Mouse (Mus musculus) c-Kit-positive CD71-positive TER-119-negative erythroid progenitor cells, embryonic 14.5 days (primary cell): ENCODE data around the gene Mrgpre.
A peak's percentile ranks its signal among the peaks of the same experiment; 100 is the strongest.

ENCODE experiments used
- DNase-seq: peaks from one replicate; pipeline ENCODE4 v3.0.0-alpha.2; 2013; ENCODE audit warnings: low read depth

Mrgpre gene

DNA sequence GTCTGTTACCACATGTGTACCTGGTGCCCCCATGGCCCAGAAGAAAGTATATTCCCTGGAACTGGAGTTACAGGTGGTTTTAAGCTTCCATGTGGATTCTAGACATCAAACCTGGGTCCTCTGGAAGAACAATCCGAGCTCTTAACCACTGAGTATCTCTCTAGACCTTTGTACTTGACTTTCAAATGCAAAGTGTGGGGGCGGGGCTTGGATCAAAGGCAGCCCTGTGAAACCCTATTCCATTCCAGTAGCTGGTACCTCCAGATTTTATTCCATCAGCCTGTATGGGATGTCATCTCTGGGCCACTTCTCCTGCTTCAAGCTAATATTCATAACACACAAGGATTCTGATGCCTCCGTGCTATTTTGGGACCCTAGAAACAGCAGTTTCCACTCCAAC lies 8.2 kb downstream of the Mrgpre start:
- DNase-seq = no peak

DNA sequence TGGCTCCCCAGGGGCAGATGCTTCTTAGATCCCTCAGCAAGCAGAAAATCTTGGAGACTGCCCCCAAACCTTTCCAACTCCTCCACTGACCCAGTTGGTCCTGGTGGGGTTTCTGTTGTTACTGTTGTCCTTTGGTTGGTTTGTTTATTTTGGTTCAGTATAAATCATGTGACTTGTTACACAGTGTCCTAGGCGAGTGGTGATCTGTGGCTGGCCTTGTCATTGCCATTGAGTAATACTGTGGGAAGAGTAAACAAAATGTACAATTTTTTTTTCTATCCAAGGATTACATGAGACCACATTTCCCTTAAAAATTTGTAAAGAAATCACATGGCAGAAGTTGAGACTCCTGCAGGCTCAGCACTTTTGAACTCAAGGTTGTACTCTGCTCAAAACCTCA lies 14.8 kb downstream of the Mrgpre start:
- no peak for DNase-seq

DNA sequence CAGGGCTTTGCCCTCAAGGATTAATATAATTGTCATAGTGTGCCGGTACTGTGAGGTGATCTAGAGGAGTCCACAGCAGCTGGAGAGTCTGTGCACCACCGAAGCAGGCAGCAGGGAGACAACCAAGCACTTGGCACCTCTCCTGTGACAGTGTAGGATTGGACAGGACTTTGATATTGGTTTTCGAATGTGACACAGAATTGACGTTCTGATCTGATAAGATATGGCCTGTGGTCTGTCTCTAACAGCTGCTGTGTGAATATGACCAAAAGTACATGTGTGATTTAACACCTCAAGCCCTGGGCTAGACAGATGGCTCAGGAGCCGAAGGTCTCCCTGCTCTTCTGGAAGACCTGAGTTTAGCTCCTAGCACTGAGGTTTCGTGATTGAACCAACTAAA lies 16.0 kb downstream of the Mrgpre start:
- DNase-seq = no peak

DNA sequence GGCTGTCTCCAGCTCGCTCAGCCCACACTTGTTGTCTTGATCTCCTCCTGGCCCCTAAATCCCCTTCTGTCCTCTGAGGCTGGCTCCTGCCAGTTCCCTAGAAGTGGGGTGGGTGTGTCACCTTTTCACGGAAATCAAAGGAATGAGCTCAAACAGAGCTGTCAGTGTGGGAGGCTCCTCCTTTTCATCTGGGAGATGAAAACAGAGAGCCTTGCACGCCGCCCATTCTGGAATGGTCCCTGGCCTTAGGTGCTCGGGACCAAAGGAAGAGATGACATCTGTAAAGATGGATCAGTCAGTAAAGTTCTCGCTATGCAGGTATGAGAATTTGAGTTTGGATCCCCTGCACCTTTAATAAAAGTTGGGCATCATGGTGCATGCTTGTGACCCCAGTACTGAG lies 17.4 kb downstream of the Mrgpre start, which contains the start of gene Mrgprg:
Gene Mrgprg, minus strand, starts transcription at position 101 of the 400 bp plus-strand sequence.
- no peak for DNase-seq

DNA sequence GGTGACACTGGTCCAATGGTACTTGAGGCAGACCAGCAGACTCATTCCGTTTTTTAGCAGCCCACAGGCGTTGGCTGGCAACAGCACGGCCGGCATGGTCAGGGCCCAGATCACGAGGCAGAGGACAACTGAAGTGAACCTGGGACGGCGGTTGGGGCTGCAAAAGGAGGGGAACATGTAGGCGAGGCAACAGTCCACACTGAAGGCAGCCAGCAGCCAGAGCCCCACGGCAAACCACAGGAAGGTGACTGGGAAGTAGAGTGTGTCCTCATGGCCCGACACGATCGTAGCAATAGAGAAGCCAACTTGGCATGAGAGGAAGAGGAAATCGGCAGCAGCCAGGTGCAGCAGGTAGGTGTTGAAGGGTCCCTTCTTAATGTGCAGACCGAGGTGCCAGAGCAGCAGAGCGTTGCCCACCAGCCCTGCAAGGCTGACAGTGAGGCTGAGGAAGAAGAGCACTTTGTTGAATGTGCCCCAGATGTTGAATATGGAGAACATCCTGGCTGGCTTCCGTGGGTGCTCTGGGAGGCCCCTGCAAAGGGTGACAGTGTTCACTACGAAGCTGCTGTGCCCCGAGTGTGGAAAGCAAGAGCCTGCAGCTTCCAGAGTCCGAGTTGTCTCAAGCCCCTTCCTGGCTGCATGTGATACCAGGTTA lies 19.3 kb downstream of the Mrgpre start:
- no peak for DNase-seq

DNA sequence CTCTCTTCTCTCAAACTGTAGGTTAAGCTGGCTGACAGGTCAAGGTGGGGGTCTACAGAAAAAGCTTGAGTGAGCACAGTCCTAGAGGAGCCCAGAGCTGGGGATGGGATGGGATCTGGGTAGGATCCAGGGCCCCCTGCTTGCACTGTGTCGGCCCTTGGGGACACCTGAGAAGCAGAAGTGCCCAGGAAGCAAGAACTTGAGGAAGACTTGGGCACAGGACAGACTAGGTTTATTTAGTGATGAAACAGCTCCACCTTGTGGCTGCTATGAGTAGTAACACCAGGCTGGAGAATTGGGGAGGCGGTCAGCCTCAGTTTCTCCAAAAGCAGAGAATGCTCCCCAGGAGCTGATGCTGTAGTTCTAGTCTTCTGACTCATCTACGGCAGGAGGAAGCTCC lies 20.5 kb downstream of the Mrgpre start:
- no peak for DNase-seq

DNA sequence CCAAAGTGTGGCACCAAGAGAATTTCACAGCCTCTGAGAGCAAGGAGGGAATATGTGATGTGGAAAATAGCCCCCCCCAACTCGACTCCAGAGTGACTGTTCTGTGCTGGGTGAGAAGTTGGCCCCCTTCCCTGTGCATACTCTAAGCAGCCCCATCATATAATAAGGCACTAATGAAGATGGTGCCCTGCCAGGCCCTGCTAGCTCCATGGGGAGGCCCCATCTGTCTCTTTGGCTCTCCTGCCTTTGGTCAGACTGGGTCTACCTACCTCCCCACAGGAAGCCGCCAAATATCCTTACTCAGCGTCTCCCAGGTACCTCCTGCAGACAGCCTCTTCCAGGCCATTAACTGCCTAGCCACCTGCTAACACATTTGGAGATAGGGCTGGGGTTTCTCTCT lies 25.3 kb downstream of the Mrgpre start:
- no peak for DNase-seq

DNA sequence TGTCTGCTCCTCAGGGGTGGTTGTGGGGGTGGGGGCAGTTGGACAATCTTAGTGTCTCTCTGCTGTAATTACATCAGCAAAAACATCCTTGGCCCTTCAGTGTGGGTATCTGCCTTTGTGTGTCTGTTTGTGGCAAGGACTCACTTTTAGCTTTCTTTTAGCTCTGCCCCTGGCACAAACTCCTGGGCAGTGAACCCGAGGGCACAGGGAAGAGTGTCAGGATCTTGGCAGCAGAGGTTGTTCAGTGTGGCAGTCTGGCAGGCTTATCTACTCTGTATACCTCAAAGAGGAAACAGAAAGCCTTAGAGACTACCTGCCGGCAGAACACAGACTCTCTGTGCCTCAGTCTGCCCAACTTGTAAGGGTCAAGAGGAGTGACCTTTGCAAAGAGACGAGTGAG lies 26.6 kb downstream of the Mrgpre start:
- DNase-seq = no peak

DNA sequence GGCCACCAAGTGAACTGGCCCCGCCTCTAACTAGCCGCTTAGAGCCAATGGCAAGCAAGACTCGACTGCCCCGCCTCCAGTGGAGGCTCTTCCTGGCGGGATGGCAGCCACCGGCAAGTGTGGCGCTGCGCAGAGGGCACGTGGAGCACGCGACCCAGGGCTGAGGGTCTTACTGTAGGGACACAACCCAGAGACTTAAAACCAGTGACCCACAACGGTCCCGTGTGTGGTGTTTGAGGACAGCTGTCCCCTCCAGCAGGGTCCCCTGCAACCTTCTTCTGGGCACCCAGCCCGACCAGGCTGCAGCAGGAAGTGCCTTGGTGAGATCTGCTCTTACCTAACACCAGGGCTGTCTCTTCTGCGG lies 27.3 kb downstream of the Mrgpre start:
- peak; percentile 38 for DNase-seq

DNA sequence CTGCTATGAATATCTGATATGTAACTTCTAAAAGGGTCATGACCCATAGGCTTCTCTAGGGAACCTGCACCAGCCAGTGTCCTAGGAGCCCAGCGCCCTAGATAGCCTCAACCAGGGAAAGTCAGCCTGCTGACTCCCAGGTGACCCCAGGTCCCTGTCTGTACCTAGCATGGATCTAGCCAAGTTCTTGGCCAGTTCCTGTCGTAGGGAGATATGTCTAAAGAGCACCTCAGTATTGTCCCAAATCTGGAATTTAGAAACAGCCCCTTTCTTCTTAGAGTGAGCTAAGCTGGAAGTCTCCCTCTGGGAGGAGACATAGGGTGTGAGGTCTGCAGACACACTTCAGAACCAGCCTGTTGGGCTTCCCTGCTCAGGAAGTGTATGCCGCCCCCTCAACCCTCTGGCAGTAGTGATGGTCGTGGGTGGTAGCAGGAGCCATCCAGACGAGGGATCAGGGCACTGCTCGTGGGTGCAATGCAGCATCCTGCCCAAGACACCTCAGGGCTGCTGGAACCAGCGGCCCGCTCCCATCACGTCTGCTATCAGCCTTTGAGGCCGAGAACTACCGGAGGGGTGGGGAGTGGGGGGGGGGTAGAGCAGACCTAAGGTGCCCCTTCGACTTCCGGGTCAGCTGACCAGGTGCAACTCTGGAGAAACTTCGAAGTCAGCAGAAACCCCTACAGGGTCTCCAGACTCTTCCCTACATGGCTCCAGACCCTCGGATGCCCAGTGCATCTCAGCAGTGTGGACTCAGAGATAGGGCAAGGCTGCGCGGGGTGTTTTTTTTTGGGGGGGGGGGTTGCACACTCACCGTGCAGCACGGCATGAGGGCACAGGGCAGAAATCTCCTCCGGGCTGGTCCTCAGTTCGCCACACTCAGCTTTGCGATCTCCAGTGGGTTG lies 27.9 kb downstream of the Mrgpre start, which contains the start of gene Osbpl5:
Gene Osbpl5, minus strand, starts transcription at position 861 of the 902 bp plus-strand sequence.
- DNase-seq = no peak

DNA sequence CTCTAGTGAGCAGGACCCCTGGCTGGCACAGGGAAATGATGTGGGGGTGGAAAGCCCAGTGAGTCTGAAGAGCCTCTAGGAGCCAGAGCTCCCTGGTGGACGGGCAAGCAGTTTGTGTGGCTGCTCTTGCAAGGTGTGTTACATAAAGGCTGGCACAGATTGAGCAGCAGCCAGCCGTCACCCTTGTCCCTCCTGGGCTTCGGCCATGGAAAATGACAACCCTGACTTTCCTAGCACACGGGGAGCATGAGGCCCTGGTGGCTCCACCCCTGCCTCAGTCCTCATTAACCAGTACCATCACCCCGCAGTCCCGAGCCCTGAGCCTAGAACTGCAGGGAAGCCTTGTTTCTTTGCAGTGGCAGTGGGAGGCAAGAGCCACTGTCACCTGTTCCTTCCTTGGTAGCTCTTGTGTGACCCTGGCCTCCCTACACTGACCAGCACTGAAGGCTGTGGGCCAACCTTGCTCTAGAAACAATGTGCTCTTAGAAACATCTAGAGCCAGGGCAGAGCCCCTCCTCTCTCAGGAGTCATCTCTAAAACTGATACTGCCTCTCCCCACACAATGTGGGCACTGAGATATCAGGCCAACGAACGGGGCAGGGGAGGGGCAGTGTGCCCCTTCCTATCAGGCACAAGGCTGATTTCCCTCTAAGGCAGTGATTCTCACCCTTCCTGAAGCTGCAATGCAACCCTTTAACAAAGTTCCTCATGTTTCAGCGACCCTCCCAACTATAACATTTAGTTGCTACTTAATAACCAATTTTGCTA lies 28.8 kb downstream of the Mrgpre start:
- DNase-seq = no peak

DNA sequence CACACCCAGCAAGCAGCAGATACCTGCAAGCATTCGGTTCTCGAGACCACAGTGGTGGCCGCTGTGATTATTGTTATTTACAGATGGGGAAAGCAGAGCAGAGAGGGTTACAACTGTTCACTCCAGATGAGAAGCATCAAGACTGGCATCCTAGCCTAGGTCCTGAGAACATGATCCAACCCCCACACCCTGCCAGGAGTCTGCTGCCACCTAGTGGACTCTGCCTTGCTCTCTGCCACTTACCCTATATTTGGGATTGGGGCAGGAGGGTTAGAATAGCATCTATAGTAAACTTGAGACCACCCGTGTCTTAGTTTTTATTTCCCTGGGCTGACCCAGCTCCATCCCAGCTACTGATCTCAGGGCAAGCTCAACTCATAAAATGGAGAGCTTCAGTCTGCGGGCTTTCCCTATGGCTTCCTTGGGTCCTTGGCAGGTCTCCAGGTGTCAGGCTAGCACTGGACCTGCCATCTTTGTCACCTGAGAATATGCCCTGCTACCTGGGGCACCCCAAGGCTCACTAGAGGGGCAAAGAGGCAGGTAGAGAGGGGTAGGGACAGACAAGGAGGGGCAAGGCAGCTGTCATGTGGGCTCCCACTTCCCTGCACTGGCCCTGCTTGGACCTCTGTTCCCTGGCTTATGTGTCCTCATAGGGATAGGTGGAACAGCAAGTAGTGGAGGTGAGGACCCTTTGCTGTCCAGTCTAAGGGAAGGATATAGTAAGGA lies 30.1 kb downstream of the Mrgpre start:
- DNase-seq = peak; percentile 35

DNA sequence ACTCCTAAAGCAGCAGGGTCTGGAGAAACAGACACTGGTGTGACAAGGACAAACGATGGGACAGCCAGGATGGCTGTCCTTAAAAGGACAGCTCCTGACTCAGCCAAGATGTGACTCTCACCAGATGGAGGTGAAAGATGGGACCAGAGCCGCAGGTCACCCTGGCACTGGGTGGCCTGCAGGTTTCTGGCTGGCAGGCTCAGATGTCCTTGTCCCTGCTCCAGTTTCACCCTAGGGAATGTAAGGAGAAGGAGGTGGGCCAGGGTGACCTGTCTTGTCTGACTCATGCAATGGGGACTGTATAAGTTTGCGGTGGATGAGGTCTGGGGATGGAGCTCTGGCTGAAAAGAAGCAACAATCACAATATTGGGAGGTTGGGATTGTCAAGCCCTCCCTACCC lies 31.7 kb downstream of the Mrgpre start:
- DNase-seq = no peak

DNA sequence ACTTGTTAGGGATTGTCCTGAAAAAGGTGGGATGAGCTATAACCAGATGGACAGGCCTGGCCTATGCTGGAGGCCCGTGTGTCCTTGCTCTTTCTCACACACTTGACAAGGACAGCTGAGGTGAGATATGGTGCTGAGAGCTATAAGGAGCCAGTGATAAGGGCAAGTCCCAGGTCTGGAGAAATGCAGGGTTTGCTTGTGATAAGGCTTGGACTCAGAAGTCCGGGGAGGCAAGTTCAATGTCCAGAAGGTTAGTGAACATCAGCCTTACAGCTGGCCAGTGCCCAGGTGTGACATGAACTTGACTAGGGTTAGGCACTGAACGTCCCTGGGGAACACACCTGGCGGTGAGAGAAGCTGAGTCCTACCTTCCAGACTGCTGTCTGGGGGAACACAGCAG lies 32.2 kb downstream of the Mrgpre start:
- no peak for DNase-seq

DNA sequence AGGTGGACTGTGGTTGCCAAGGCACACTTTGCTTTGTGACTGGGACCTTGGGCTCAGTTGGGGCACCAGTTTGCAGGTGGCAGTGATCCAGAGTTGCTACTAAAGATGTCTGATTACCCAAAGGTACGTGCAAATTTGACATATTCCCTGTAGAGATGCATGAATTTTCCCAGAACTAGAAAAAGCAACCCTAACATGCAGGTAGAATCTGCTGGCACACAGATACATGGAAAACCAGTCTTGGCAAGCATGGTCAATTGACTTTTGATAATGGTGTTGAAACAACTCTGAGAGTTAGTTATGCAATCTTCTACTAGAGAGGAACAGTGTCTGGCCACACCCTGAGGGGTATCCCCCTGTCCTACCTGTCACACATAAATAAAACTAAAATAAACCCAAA lies 32.9 kb downstream of the Mrgpre start:
- DNase-seq = no peak

DNA sequence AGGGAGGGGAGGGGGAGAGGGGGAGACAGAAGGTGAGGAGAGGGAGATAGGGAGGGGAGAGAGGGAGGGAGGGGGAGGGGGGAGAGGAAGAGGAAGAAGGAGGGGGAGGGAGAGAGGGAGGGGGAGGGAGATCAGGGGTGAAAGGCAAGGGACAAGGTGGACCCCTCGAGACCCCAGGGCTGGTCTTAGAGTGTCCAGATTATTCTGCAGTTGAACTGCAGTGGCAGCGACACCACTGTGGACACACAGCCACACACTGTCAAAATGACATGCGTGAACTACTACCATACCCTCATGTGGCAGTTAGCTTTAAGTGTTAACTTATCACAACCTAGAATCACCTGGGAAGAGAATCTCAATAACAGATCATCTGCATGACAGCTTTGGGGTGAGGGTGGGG lies 35.3 kb downstream of the Mrgpre start:
- no peak for DNase-seq

DNA sequence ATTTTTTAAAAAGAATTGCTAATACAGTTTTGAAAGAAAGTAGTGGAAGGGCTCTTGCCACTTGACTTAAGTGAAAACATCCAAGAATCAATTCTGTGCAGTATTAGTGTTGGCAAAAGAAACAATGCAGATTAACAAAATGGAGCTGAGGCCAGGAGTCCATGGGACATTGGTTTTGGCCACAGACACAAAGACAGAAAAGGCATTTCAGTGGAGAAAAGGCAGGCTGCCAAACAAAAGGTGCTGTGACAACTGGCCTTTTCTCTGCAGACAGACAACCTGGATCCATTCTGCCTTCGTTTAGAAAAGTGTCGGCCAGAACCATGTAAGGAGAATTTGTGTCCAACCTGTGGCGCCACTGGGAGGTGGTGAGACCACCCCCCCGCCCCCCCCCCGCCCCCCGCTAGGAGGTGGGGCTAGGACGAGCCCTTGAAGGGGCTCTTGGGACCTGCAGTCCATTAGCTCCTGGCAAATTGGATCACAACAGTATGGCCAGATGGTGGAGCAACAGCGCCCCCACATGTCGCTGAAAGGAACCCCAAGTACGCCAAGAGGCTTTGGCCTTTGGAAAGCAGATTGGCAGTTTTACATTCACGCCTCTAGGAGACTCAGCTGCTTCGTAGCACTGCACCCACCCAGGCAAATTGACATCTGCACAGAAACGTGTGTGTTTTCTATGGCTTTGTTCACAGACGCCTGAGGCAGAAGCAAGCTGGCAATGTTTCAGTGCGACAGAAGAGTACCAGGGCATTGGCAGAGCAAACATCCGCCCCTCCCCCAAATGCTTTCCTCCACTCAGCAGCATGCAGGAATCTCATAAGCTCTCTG lies 36.0 kb downstream of the Mrgpre start:
- peak; percentile 46 for DNase-seq

DNA sequence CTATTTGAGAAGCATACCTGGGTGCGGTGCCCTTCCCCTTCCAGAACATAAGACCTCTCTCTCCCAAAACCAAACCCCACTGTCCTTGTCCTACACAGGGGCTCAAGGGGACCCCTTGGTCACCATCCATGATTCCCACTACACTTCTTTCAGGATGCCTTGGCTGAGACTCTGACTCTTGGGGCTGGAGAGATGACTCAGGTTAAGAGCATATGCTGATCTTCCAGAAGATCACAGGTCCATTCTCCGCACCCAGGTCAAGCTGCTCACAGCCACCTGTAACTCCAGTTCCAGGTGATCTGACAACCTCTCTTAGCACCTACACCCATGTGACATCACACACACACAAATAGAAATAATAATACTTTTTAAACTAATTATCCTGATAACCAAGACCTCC lies 43.6 kb downstream of the Mrgpre start:
- no peak for DNase-seq

DNA sequence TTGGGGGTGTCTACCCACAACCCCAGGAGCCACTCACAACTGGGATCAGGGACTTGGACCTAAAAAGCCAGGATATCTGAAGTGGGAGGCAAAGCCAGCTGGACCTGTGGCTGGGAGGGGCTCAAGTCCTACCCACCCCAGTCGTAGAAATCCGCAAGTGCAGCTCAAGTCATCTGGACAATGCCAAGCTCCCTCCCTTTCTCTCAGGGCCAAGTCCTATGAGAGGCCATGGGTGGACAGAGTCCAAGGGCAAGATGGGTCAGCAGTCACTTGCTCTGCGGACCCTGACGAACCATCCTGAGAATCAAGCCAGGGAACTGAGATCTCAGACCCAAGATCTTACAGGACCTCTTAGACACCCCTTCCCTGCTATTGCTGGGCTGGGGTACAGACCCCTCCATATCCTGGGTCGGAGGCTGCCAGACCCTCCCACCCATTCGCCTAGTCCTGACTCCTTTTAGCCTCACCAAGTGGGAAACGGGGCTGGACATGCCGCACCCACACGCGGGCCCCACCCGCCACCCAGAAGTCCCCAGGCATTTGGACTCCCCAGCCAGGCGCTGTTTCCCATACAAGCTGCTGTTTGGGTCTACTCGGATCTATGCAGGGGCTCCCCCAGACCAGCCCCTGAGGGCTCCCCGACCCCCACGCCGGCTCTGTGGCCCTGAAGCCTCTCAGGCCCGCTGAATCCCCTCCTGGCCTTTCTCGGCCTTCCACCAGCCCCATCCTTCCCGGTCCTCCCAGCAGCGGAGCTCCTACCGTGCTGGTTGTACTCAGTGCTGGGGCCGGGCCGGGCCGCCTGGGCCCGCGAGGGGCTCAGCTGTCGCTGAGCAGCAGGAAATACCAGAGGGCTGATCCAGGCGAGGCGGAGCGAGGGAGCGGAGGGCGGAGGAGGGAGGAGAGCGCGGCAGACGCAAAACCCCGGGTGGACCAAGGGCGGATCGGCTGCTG lies 44.5 kb downstream of the Mrgpre start:
- DNase-seq = no peak

DNA sequence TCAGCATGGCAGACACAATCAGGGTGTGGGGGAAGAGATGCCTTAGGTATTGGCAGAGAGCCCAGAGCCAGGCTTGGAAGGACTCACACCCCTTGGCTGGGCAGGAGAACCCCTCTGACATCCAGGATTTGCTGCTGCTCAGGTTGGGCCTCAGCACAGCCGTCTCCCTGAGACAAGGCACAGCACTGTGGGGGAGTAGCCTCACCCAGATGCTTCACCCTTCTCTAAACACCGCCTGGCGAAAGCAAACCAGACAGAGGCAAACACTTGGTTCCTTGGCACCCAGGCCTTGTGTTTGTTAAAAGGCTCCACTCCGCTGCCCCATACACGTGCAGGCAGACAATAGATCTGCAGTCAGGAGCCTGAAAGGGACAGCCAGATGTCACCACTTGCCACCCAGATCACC lies 45.7 kb downstream of the Mrgpre start:
- no peak for DNase-seq
